Mouse (Mus musculus) ES-Bruce4 (cell line): ENCODE data around the gene Ddx52.

Experiments used
- CTCF ChIP-seq: IDR thresholded peaks from one replicate; pipeline ENCODE4 v1.8.1; 2011; ENCODE audit warnings: low read depth, low read length
- EP300 ChIP-seq: IDR thresholded peaks from 2 replicates; pipeline ENCODE4 v1.6.1; 2011; ENCODE audit warnings: low read depth, low read length; ENCODE audit not compliant: insufficient read depth
- POLR2A ChIP-seq: IDR thresholded peaks from one replicate; pipeline ENCODE4 v1.8.1; 2011; ENCODE audit warnings: low read length; ENCODE audit not compliant: insufficient read depth

DNA sequence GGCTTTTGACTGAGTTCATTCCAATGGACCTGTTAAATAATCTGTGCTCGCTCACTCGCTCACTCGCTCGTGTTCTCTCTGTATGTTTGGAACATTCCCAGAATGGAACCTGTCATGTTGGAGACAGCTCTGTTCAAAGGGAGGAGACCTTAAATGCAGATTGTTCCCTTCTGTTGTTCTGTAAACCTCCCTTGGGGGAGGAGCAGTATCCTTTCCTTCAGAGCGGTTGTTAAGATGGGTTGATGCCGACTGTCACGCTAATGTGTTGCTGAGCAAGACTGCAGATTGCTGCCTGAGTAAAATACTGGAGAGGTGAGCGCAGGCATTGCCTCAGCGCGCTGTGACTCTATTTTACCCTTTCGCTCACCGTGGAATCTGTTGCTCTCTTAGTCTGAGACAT is 69.2 kb downstream of the Ddx52 start:
- no peak for TF ChIP-seq CTCF
- TF ChIP-seq POLR2A: no peak
- TF ChIP-seq EP300: no peak
